Mouse (Mus musculus): ENCODE measurements at regions not wholly inside any gene's neighbourhood (a gene's known extent, or its start where the extent isn't known, plus 50 kb on each side); places are given as distances from the start of the nearest gene placed in this dataset.

GRCm38 (mm10) chrX:129272135-129272534 is 477.4 kb upstream of the Diaph2 start:
- DNase-seq (ENCODE audit: extremely low spot score, low spot score) = no peak

DNA sequence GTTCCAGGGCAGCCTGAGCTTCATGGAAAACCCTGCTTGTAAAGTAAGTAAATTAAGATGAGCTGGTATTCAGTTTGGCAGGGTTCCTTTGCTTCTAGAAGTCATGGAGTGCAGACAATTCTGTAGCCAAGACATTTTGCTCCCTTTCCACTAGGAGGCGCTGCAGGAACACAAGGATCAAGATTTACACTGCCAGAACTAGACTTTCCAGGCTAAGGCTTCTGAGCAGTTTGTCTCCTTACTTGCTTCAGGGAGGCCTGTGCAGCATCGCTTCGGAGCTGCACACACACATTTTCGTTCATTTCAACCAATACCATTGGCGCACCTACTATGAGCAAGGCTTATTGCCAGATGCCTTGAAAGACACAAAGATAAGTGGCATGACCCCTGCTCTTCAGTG is 445.6 kb upstream of the Diaph2 start:
- peak; percentile 24 for DNase-seq (ENCODE audit: extremely low spot score, low spot score)

GRCm38 (mm10) chrX:129309380-129309779 is 440.2 kb upstream of the Diaph2 start:
- DNase-seq (ENCODE audit: extremely low spot score, low spot score) = no peak

GRCm38 (mm10) chrX:129329441-129329840 is 420.1 kb upstream of the Diaph2 start:
- DNase-seq (ENCODE audit: extremely low spot score, low spot score) = no peak

- DNase-seq (ENCODE audit: extremely low spot score, low spot score) = no peak
These were observed 416.7 kb upstream of the Diaph2 start for GRCm38 (mm10) chrX:129332810-129333209.

Measured in neural tube, embryonic 10.5 days (tissue).